Mouse (Mus musculus) heart, postnatal 10 days (tissue): ENCODE results near the gene Atpaf1. TPM values are rescaled to one million over a fixed set of nuclear protein-coding genes. Genes with fewer than 3 reads are reported as not detected.
A peak's percentile ranks its signal among the peaks of the same experiment; 100 is the strongest.

Source experiments
- DNase-seq, 2 experiments: peaks; one replicate each; pipeline ENCODE4 v3.0.0; 2021
- intact Hi-C: fragments of 180-260 bp; cut with DNase I; formaldehyde crosslinking; loops from one replicate; pipeline ENCODE4 v1.15.1; 2025
- total RNA-seq, 2 experiments: library from RNA; stranded (reverse); gene quantifications; 2 replicates each; pipeline ENCODE4 v1.2.3; 2021

The Atpaf1 gene
- total RNA-seq, 2 experiments from 2014 or later, result 53.1 to 54.6 TPM

GRCm38 (mm10) chr4:115795360-115795759 lies 10.7 kb downstream of the Atpaf1 start:
- intact Hi-C loops, result no loop called here
- DNase-seq, result no peak

DNA sequence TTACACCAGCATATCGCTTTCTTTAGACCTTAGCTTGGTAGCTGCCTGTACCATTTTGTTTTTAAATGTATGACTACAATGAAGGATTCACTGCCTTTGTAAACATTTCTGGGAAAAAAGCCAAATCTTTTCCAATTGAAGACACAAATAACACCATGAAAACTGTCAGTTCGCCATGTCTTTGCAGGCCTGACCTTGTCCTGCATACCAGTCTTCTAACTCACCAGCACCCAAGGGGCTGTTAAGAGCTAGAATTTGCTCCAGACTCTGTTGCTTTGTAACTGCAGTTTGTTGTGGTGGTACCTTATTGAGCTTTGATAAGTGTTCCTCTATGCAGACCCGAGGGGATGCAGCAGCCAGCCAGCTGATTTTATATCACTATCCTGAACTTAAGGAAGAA lies 15.4 kb downstream of the Atpaf1 start:
- intact Hi-C loops, result no loop called here
- no peak for DNase-seq

DNA sequence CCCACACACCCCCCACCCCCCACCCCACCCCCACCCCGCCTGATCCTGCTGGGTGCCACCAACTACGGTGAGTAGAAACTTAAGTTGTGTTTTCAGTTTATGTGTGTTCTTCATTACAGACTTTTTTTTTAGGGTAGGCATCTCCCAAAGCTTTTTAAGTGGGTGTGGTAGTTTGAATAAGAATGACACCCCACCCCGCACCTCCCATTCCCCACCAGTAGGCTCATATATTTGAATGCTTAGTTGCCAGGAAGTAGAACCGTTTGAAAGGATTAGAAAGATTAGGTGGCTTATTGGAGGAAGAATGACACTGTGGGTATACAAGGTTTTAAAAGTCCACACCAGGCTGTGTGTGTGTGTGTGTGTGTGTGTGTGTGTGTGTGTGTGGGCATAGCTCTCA lies 27.7 kb downstream of the Atpaf1 start:
- intact Hi-C loops, result no loop called here
- DNase-seq, result no peak

GRCm38 (mm10) chr4:115815606-115816005 lies 31.0 kb downstream of the Atpaf1 start:
- no peak for DNase-seq
- intact Hi-C loops, result no loop called here

GRCm38 (mm10) chr4:115820199-115820598 lies 35.6 kb downstream of the Atpaf1 start:
- no peak for DNase-seq
- intact Hi-C loops, result no loop called here

DNA sequence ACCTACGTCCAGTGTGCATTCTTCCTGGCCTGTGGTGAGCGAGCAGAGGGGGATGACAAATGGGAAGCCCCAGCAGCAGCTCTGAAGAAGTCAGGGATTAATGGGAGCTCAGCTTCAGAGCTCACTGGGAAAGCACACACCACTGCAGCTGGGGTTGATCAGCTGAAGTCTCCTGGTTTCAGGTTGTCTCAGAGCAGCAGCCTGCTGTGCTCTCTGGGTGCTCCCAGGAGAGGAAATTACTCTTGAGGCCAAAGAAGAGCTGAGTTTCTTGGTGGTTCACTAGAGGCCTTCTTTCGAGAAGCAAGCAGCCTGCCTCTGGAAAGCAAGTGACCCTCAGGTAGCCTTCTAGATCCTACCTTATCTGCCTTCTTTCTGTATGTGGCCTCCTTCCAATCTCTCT lies 36.3 kb downstream of the Atpaf1 start:
- intact Hi-C loops, result no loop called here

DNA sequence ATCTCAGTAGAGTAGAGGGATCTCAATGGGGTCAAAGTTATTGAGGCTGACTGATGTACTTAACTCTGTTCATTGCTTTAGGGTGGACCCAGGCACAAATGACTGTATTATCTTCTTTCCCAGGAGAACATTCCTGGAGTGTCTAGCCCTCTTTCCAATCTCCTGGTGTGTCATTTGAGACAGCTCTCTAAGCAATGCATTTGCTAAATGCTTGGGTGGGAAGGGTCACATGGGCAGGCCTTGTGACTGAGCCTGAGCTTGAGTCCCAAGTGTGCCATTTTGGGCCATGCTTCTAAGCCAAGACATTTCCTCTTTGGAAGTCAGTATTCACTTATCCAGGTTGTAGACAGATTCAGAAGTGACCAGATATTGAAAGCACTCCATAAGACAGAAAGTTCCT lies 36.8 kb downstream of the Atpaf1 start:
- intact Hi-C loops, result no loop called here

More for the DNA sequence above, 36.3 kb downstream of the Atpaf1 start:
- DNase-seq, result no peak

DNA sequence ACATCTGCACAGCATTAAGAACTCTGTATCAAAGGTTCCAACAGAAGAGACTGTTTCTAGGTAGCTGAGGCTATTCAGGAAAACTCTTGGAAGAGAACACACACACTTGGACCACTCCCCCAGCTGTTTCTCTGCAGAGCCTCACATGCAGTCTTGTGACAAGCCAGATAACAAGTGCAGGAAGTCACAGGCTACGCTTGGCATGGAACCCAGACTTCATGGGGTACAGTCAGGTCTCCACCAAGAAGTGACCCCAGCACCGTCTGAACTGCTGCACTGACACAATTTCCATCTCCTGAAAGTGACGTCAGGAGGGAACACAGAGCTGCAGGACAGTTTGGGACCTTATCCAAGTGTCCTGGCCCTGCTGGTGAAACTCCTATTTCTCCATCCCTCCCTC lies 37.3 kb downstream of the Atpaf1 start:
- intact Hi-C loops, result no loop called here
- peak; percentile 33 to 54 for DNase-seq

More for the DNA sequence above, 36.8 kb downstream of the Atpaf1 start:
- DNase-seq, result no peak

- DNase-seq, result no peak
- intact Hi-C loops, result no loop called here
Measured at GRCm38 (mm10) chr4:115824178-115824577, 39.6 kb downstream of the Atpaf1 start.

- DNase-seq, result no peak
- intact Hi-C loops, result loop anchor here (5.0 kb wide), 1 partner anchor 88 kb away; the partner anchor contains the start of gene Efcab14
Measured at GRCm38 (mm10) chr4:115825271-115825670, 40.7 kb downstream of the Atpaf1 start.

DNA sequence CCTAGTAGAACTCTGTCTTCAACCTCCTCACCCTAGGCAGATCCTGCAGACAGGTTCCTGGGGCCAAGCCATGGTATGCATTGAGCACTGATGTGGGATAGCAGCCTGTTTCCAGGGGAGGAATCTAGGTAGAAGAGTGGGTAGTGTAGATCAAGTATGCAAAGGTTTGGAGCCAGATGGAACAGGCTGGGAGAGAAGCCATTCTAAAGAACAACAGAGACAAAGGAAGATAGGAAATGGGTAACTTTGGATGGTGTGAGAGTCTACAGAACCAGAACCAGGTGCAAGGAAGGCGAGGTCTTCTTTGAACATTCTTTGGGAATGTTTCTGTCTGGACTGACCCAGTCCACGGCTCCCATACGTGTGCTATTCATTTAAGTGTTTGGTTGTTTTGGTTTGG lies 42.5 kb downstream of the Atpaf1 start:
- DNase-seq, result no peak
- intact Hi-C loops, result loop anchor here (5.0 kb wide), 1 partner anchor 90 kb away; the partner anchor contains the start of gene Efcab14

GRCm38 (mm10) chr4:115827535-115827887 lies 42.9 kb downstream of the Atpaf1 start:
- no peak for DNase-seq
- intact Hi-C loops, result loop anchor here (5.0 kb wide), 1 partner anchor 90 kb away; the partner anchor contains the start of gene Efcab14

DNA sequence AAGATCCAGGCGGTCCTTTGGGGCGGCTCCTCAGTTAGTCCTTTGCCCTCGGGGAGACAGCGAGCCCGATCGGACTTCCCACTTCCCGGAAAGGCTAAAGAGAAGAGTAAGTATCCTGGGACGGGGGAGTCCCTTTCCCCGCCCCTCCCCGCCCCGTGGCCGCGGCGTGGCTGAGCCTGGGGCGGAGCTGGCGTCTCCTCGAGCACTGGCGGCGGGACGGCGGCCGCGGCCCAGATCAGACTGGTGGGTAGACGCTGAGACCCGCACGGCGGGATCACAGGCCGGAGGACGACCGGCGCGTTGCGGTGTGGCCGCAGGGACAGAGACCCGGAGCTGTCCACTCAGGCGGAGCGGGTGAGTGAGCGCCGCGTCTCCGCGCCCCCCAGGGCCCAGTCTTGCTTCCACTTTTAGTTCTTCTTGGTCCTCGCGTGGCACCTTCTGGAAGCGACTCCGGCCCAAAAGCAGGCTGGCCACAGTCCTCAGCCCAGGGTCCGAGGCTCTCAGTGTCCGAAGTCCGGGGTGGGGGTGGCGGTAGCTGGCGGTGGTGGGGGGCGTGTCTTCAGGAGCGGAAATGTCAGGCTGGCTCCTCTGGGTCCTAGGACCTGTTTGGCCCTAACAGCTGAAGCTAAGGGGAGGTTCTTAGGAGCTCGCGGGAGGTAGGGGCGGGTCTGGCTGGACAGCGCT lies 43.4 kb downstream of the Atpaf1 start, which contains the start of gene Mob3c:
Mob3c (plus strand) TSS at position 205 of the 684 bp plus-strand sequence.
- intact Hi-C loops, result loop anchor here (2.0 to 5.0 kb wide), 2 partner anchors 17 to 91 kb away; partner anchors contain the start of gene Efcab14
- peak; percentile 81 to 83 for DNase-seq

DNA sequence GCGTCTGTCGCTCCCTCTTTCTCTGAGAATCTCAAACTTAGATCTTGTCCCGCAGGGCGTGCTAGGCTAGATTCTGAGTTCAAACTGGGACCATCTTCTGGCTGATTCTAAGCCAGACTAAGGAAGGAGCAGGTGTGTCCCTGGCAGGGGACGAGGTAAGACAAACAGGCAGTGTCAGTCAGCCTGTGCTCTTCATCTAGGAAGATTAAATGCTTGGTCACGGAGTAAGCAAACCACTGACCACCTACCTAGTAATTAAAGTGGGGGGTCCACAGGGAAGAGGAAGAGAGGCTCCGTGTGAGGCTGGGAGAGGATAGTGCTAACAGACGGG lies 43.9 kb downstream of the Atpaf1 start:
- no peak for DNase-seq
- intact Hi-C loops, result loop anchor here (2.0 to 5.0 kb wide), 2 partner anchors 16 to 91 kb away; partner anchors contain the start of gene Efcab14

DNA sequence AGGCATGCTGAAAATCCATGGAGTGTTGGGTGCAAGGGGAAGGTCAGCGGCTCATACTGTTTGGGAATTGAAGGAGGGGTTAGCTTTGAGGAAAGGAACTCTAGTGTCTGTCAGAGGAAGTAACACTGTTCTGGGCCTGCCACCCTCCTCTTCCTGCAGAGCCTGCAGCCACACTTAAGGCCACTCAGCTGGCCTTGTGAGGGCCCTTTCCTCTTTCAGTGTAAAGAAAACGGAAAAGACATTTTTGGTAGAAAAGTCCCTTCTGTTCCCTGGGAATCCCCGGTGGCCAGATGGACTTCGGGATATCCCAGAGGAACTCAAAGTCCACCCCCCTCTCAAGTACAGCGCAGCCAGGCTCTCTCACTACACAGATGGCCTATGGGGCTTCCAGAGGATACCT lies 45.9 kb downstream of the Atpaf1 start:
- intact Hi-C loops, result no loop called here
- DNase-seq, result peak in 1 of 2 experiments; percentile 15

DNA sequence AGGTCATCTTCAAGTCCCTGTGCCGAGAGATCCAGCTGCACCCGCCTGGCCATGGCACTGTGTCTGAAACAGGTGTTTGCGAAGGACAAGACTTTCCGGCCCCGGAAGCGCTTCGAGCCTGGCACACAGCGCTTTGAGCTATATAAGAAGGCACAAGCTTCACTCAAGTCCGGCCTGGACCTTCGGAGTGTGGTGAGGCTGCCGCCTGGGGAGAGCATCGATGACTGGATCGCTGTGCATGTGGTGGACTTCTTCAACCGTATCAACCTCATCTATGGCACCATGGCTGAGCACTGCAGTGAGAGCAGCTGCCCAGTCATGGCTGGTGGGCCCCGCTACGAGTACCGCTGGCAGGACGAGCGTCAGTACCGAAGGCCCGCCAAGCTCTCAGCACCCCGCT lies 46.6 kb downstream of the Atpaf1 start:
- DNase-seq, result no peak
- intact Hi-C loops, result no loop called here

DNA sequence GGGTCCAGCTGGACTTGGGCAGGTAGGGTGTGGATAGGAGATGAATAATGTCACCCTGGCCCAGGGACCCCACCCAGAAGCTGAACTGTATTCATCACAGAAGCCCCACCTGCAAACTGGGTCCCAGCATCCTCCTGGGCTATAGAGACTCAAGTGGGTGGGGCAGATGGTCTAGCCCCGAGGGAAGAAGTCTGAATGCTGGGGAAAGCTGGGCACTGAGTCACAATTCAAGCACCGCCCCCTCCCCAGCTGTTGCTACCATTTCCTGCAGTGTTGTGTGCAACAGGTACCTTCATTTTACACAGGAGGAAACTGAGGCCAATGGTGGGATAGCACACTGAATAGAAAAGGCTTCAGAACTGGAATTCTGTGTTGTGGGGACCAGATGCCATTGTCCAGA lies 47.4 kb downstream of the Atpaf1 start:
- intact Hi-C loops, result no loop called here

DNA sequence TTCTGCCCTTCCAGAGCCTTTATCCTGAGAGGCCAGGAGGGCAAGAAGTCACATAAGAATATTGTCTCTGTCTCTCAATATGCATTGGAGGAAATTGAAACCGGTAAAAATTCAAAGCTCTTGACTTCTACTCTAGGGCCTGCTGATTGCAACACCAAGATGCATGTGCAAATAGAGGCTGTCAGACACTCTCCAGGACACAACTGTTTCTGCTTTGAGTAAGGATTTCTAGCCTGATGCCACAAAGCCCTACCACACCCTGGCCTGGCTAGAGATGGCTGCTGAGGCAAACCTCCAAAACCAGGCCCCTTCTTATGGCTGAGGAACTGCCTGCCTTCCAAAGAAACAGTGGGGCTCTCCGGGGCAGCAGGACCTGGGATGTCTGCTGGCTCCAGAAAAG lies 51.0 kb downstream of the Atpaf1 start:
- no peak for DNase-seq
- intact Hi-C loops, result no loop called here

More for the DNA sequence above, 47.4 kb downstream of the Atpaf1 start:
- DNase-seq, result no peak

- intact Hi-C loops, result no loop called here
- no peak for DNase-seq
Measured at GRCm38 (mm10) chr4:115838196-115838595, 53.6 kb downstream of the Atpaf1 start.

- DNase-seq, result peak; percentile 93 to 94
- intact Hi-C loops, result no loop called here
Measured at GRCm38 (mm10) chr4:115838696-115839641, 54.4 kb downstream of the Atpaf1 start, which contains the start of gene Mknk1. Mknk1 (plus strand) TSS chr4:115839198.

DNA sequence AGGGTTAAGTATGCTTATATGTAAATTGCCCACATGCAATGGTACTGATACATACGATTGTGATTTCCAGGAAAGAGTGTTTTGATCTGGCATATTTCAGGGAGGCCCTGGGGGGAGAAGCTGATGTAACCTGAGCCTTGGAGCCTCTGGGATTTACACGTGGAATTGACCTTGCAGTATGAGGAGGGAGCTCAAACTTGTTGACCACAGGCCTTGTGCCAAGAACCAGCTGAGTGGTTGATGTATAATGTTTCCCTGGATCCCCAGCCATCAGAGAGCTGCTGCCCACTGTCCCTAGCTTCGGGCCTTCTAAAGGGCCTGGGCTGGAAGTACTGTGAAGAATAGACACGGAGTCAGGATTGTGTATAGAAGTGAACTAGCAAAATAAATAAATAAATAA lies 55.3 kb downstream of the Atpaf1 start:
- intact Hi-C loops, result no loop called here
- DNase-seq, result no peak
